7 mouse cellular contexts compared by ENCODE assay signal in the genomic region with DNA sequence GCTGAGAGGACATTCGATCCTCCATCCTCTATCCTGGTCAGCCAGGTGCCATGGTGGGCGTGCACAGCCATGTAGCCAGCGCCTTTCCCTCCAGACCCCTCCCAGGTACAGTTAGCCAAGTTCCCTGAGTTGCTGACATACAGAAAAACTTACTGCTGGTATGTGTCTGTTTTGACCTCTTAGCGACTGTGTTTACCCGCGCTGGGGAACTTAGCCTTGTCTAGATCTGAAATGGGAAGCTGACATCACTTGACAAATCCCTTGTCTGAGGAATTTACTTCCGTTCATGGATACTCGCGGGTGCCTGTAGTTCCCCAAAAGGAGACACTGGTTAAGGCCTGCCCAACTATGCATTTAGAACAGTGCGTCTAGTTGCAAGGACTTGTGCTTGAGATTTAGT. TPM values are rescaled to one million over a fixed set of nuclear protein-coding genes. Genes with fewer than 3 reads are reported as not detected.
DNase-seq lines count a peak whose midpoint lies in the region; ATAC-seq and TF ChIP-seq lines count a peak whose summit lies in the region.

No protein-coding gene starts in this region.

- H3K4me1 ChIP-seq in E14TG2a.4 (replicated peaks; ENCODE audit: low read depth, low read length), result peaks cover 54% of the 10 kb centered on the region
- no peaks in the 10 kb centered on the region for H3K4me1 ChIP-seq in bone marrow, adult 2 months (ENCODE audit: control insufficient read depth, insufficient read depth, low read length)
- H3K4me1 ChIP-seq in intestine, embryonic 14.5 days (replicated peaks; ENCODE audit: control insufficient read depth, insufficient read depth, low read length), result peaks cover 21% of the 10 kb centered on the region

- H3K9ac ChIP-seq in intestine, embryonic 14.5 days (ENCODE audit: low read length), result peak overlapping the region; percentile 27; the same call in 1 of the 2 replicates

- H3K27me3 ChIP-seq in E14TG2a.4 (ENCODE audit: insufficient read depth, low read length), result peaks cover 70% of the 10 kb centered on the region
- H3K27me3 ChIP-seq in intestine, embryonic 14.5 days (replicated peaks; ENCODE audit: control insufficient read depth, insufficient read depth, low read length), result peaks cover 45% of the 10 kb centered on the region

- 0 out of 2 replicates have a peak overlapping the region, but pooled peaks have one; percentile 33 for H3K27ac ChIP-seq in bone marrow, adult 2 months (ENCODE audit: control insufficient read depth, insufficient read depth, low read depth, low read length, poor library complexity)
- no peak overlapping the region for H3K27ac ChIP-seq in intestine, embryonic 14.5 days (ENCODE audit: low read depth)
- H3K27ac ChIP-seq in macrophage, result peak overlapping the region; percentile 97

- ATAC-seq in intestine, embryonic 14.5 days (replicated peaks; ENCODE audit: low FRiP score, low TSS enrichment, low read depth), result no peak
- no peak for ATAC-seq in cerebellum, adult (ENCODE audit: insufficient number of reproducible peaks, low FRiP score, low TSS enrichment)

- no peak for DNase-seq in intestine, embryonic 14.5 days (ENCODE audit: low spot score)
- DNase-seq in ovary, postnatal 14 days (ENCODE audit: low spot score), result no peak
- no peak for DNase-seq in urinary bladder, postnatal 36 days (ENCODE audit: low spot score in 2 of 2)

- TF ChIP-seq CTCF in E14TG2a.4 (conservative IDR thresholded peaks at IDR 0.05; ENCODE audit: low read length), result no peak
- TF ChIP-seq CTCF in bone marrow, adult 2 months (IDR thresholded peaks at IDR 0.05; ENCODE audit: control insufficient read depth, insufficient read depth, low read length), result no peak

- 10% methylated on average over 10 of the region's 10 CpGs for WGBS in bone marrow, adult 2 months
- 18% methylated on average over 10 of the region's 10 CpGs for WGBS in intestine, embryonic 14.5 days
- 3% methylated on average over 10 of the region's 10 CpGs for WGBS in macrophage (ENCODE audit: missing documents)

- H3K9me3 ChIP-seq in E14TG2a.4 (ENCODE audit: low read length), result no peaks in the 10 kb centered on the region
- no peaks in the 10 kb centered on the region for H3K9me3 ChIP-seq in intestine, embryonic 14.5 days (ENCODE audit: control insufficient read depth, low read length)

- peak overlapping the region; percentile 68 for H3K4me2 ChIP-seq in intestine, embryonic 14.5 days (ENCODE audit: low read length)

- no peak for TF ChIP-seq POLR2A in bone marrow, adult 2 months (IDR thresholded peaks at IDR 0.05; ENCODE audit: borderline replicate concordance, control insufficient read depth, low read depth, low read length)

- H3K4me3 ChIP-seq in E14TG2a.4 (replicated peaks; ENCODE audit: low read length) (peak overlapping the region; percentile 79), macrophage (ENCODE audit: inconsistent target) (peak overlapping the region; percentile 48)
- H3K4me3 ChIP-seq in bone marrow, adult 2 months (replicated peaks; ENCODE audit: control insufficient read depth, low read depth, low read length), result no peak overlapping the region
- peak overlapping the region; percentile 42 for H3K4me3 ChIP-seq in intestine, embryonic 14.5 days (ENCODE audit: low read depth, low read length)

- no peaks in the 10 kb centered on the region for H3K36me3 ChIP-seq in E14TG2a.4 (ENCODE audit: insufficient read depth, low read length)
- no peaks in the 10 kb centered on the region for H3K36me3 ChIP-seq in intestine, embryonic 14.5 days (ENCODE audit: control insufficient read depth, insufficient read depth, low read length)
- peaks cover 16% of the 10 kb centered on the region; the same call in 1 of the 2 replicates for H3K36me3 ChIP-seq in macrophage (ENCODE audit: inconsistent target)

- peaks cover 26% of the 10 kb centered on the region for H3K79me2 ChIP-seq in macrophage (ENCODE audit: inconsistent target)

RNA-seq across cellular contexts. Expression of a gene that starts 16.5 kb away (rescaled TPM):
- 3.1 and 8.9 TPM in 2 replicates for polyA plus RNA-seq in bone marrow, adult 2 months (2011; ENCODE audit: insufficient read depth, insufficient read length, low replicate concordance, missing spikeins)
- 10.8 and 13.1 TPM in 2 replicates for polyA plus RNA-seq in intestine, embryonic 14.5 days (2014; fragmentation: Nextera tagmentation; extraction: Ambion mirVana)
- total RNA-seq in macrophage (2018; cell fraction: chromatin; rRNA removed), result 10 to 100 TPM in 11 of 26 experiments, 1 to 10 TPM in 15; 1.1 to 35.8 (median 9.0) TPM
- total RNA-seq in macrophage (2018; cell fraction: cytosol; rRNA removed), result 10 to 100 TPM in 13 of 26 experiments, 1 to 10 TPM in 13; 3.1 to 35.0 (median 9.6) TPM
- total RNA-seq in macrophage (2018; cell fraction: nucleus; rRNA removed), result 10 to 100 TPM in 10 of 26 experiments, 1 to 10 TPM in 16; 1.6 to 45.0 (median 8.9) TPM
- 9.4 to 36.9 TPM (median 26.2 TPM) in 3 replicates for polyA plus RNA-seq in macrophage (2018)

RNA-seq across cellular contexts. Expression of a gene that starts 20.4 kb away (rescaled TPM):
- polyA plus RNA-seq in bone marrow, adult 2 months (2011; ENCODE audit: insufficient read depth, insufficient read length, low replicate concordance, missing spikeins), result 5.2 and 8.2 TPM in 2 replicates
- 5.3 and 5.5 TPM in 2 replicates for polyA plus RNA-seq in intestine, embryonic 14.5 days (2014; fragmentation: Nextera tagmentation; extraction: Ambion mirVana)
- total RNA-seq in macrophage (2018; cell fraction: chromatin; rRNA removed), result 10 to 100 TPM in 16 of 26 experiments, 1 to 10 TPM in 10; 1.2 to 43.9 (median 15.0) TPM
- 10 to 100 TPM in 19 of 26 experiments, 1 to 10 TPM in 7; 3.0 to 20.3 (median 14.2) TPM for total RNA-seq in macrophage (2018; cell fraction: cytosol; rRNA removed)
- total RNA-seq in macrophage (2018; cell fraction: nucleus; rRNA removed), result 10 to 100 TPM in 14 of 26 experiments, 1 to 10 TPM in 12; 1.5 to 45.2 (median 10.3) TPM
- 12.2 to 14.3 TPM (median 12.8 TPM) in 3 replicates for polyA plus RNA-seq in macrophage (2018)

RNA-seq across cellular contexts. Expression of a gene that starts 23.7 kb away (rescaled TPM):
- polyA plus RNA-seq in bone marrow, adult 2 months (2011; ENCODE audit: insufficient read depth, insufficient read length, low replicate concordance, missing spikeins), result 55.0 and 68.0 TPM in 2 replicates
- polyA plus RNA-seq in intestine, embryonic 14.5 days (2014; fragmentation: Nextera tagmentation; extraction: Ambion mirVana), result 78.0 and 85.0 TPM in 2 replicates
- total RNA-seq in macrophage (2018; cell fraction: chromatin; rRNA removed), result 100 to 1,000 TPM in 13 of 26 experiments, 10 to 100 TPM in 13; 53.7 to 185 (median 99.5) TPM
- total RNA-seq in macrophage (2018; cell fraction: cytosol; rRNA removed), result 100 to 1,000 TPM; 161 to 213 (median 185) TPM
- total RNA-seq in macrophage (2018; cell fraction: nucleus; rRNA removed), result 100 to 1,000 TPM in 5 of 26 experiments, 10 to 100 TPM in 21; 59.6 to 160 (median 91.9) TPM
- polyA plus RNA-seq in macrophage (2018), result 130 to 281 TPM (median 182 TPM) in 3 replicates

RNA-seq across cellular contexts. Expression of a gene that starts 28.1 kb away (rescaled TPM):
- polyA plus RNA-seq in bone marrow, adult 2 months (2011; ENCODE audit: insufficient read depth, insufficient read length, low replicate concordance, missing spikeins), result 28.0 and 38.3 TPM in 2 replicates
- 111 and 113 TPM in 2 replicates for polyA plus RNA-seq in intestine, embryonic 14.5 days (2014; fragmentation: Nextera tagmentation; extraction: Ambion mirVana)
- 10 to 100 TPM in 25 of 26 experiments, 1 to 10 TPM in 1; 9.0 to 74.1 (median 28.7) TPM for total RNA-seq in macrophage (2018; cell fraction: chromatin; rRNA removed)
- 10 to 100 TPM; 12.5 to 23.6 (median 18.4) TPM for total RNA-seq in macrophage (2018; cell fraction: cytosol; rRNA removed)
- 10 to 100 TPM; 11.5 to 41.9 (median 19.3) TPM for total RNA-seq in macrophage (2018; cell fraction: nucleus; rRNA removed)
- 13.6 to 25.3 TPM (median 20.3 TPM) in 3 replicates for polyA plus RNA-seq in macrophage (2018)

RNA-seq across cellular contexts. Expression of a gene that starts 32.8 kb away (rescaled TPM):
- 31.2 and 63.0 TPM in 2 replicates for polyA plus RNA-seq in bone marrow, adult 2 months (2011; ENCODE audit: insufficient read depth, insufficient read length, low replicate concordance, missing spikeins)
- polyA plus RNA-seq in intestine, embryonic 14.5 days (2014; fragmentation: Nextera tagmentation; extraction: Ambion mirVana), result 2.6 and 3.5 TPM in 2 replicates
- 100 to 1,000 TPM in 2 of 26 experiments, 10 to 100 TPM in 24; 14.8 to 119 (median 60.6) TPM for total RNA-seq in macrophage (2018; cell fraction: chromatin; rRNA removed)
- 10 to 100 TPM; 15.6 to 40.0 (median 25.6) TPM for total RNA-seq in macrophage (2018; cell fraction: cytosol; rRNA removed)
- 10 to 100 TPM; 11.9 to 57.1 (median 36.5) TPM for total RNA-seq in macrophage (2018; cell fraction: nucleus; rRNA removed)
- 10.9 to 18.9 TPM (median 16.8 TPM) in 3 replicates for polyA plus RNA-seq in macrophage (2018)
